Mouse (Mus musculus): Measurements from ENCODE around the gene Hist2h3c2.

Hist2h3c2 gene

GRCm38 (mm10) chr3:96196437-96197128 is 42.3 kb downstream of the Hist2h3c2 start:
- DNase-seq (ENCODE audit: low spot score), result no peak

DNA sequence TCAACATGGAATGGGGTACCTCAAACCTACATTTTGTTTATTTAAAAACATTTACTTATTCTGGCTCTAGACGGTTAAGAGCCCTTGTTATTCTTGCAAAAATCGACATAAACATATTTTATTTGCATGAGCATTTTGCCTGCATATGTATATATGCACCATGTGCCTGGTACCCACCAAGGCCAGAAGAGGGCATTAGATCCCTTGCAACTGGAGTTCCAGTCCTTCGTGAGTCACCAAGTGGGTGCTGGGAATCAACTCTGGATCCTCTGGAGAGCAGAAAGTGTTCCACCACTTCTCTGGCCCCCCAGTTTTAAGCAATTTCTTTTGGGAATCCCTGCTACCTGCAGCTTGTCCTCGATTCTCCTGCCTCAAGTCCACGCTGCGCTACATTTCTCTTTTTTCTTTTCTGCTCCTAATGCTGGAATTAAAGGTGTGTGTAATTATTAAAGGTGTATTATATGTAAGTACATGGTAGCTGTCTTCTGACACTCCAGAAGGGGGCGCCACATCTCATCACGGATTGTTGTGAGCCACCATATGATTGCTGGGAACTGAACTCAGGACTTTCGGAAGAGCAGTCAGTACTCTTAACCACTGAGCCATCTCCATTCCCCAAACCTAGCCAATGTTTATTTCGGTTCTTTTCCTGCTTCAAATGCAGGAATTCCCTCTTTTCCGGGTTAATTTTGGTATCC is 43.2 kb downstream of the Hist2h3c2 start:
- DNase-seq (ENCODE audit: low spot score), result no peak

GRCm38 (mm10) chr3:96194966-96195365 is 44.0 kb downstream of the Hist2h3c2 start:
- DNase-seq (ENCODE audit: low spot score), result no peak

GRCm38 (mm10) chr3:96192977-96193376 is 46.0 kb downstream of the Hist2h3c2 start:
- DNase-seq (ENCODE audit: low spot score), result no peak
